Mouse (Mus musculus) adrenal gland, adult 8-10 months (tissue): Measurements from ENCODE around the gene Il1rap. TPM values are rescaled to one million over a fixed set of nuclear protein-coding genes. Genes with fewer than 3 reads are reported as not detected.

Source experiments
- DNase-seq: peaks from one replicate; pipeline ENCODE4 v3.0.0; 2022
- total RNA-seq, 4 experiments: library from RNA; stranded (reverse); gene quantifications; 2 replicates each; pipeline ENCODE4 v1.2.4; 2022

Gene Il1rap
- total RNA-seq, 4 experiments from 2014 or later, result 5.2 to 9.1 (median 6.7) TPM

GRCm38 (mm10) chr16:26728139-26728538, 146.6 kb downstream of the Il1rap start:
- DNase-seq, result no peak

GRCm38 (mm10) chr16:26730941-26731340, 149.4 kb downstream of the Il1rap start:
- no peak for DNase-seq

- no peak for DNase-seq
Observed at GRCm38 (mm10) chr16:26732566-26732965, 151.1 kb downstream of the Il1rap start.

- DNase-seq, result no peak
Observed at GRCm38 (mm10) chr16:26755381-26756155, 174.1 kb downstream of the Il1rap start.

GRCm38 (mm10) chr16:26775976-26776375, 194.5 kb downstream of the Il1rap start:
- DNase-seq, result no peak

- DNase-seq, result no peak
Observed at GRCm38 (mm10) chr16:26777132-26777531, 195.6 kb downstream of the Il1rap start.

Other genes with a start within 250 kb of the Il1rap start
- 10 to 100 TPM; 10.3 to 12.0 (median 11.3) TPM for gene Cldn1, start 209.9 kb upstream of the Il1rap start, total RNA-seq
- not detected for gene Cldn16, start 118.6 kb upstream of the Il1rap start, total RNA-seq
- gene Tmem207, start 54.9 kb upstream of the Il1rap start, total RNA-seq, result not detected